Comparison of ENCODE assay signal across 8 mouse cellular contexts in the genomic region with DNA sequence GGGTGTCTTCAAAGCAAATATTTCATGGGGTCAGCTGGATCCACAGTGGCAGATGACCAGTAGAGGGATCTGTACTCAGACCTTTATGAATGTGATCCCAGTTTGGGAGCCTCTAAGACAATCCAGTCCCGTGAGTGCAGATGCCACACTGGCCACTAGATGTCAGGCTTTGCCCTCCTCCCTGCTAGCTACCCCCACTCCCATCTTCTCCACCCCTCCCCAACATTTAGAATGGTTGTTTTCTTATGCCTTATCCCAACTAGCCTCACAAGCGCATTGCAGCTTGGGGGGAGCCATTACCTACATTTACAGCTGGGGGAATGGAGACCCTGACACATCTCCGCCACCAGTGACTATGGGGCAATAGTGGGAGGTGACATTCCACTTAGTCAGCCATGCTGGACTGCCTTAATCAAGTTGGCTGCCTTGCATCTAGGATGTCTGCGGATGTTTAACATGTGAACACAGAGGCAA.
A peak's percentile ranks its signal among the peaks of the same experiment; 100 is the strongest.
DNase-seq lines count a peak whose midpoint lies in the region; ATAC-seq lines count a peak whose summit lies in the region.

No protein-coding gene starts in this region.

- no peak overlapping the region for H3K4me3 ChIP-seq in forebrain, embryonic 12.5 days (replicated peaks)

- no peaks in the 10 kb centered on the region for H3K27me3 ChIP-seq in forebrain, embryonic 12.5 days

- H3K36me3 ChIP-seq in forebrain, embryonic 12.5 days (replicated peaks), result no peaks in the 10 kb centered on the region

- DNase-seq in CD4-positive, CD25-positive, alpha-beta regulatory T cell, adult 2 months (ENCODE audit: low read depth, low spot score), result peak; percentile 22
- peak; percentile 65 for DNase-seq in adrenal gland, adult 2 months
- peak; percentile 54 to 69 for DNase-seq in heart, postnatal 36 days
- DNase-seq in layer of hippocampus, adult 18-20 months (ENCODE audit: low spot score in 2 of 2), result peak; percentile 28 to 71
- peak; percentile 75 for DNase-seq in lung, postnatal 10 days
- peak; percentile 66 for DNase-seq in right cerebral cortex, postnatal 4 days

- H3K27ac ChIP-seq in forebrain, embryonic 12.5 days, result no peak overlapping the region

- ATAC-seq in CD4-positive, CD25-positive, alpha-beta regulatory T cell, adult 4 months, result no peak
- ATAC-seq in forebrain, embryonic 12.5 days (ENCODE audit: low FRiP score), result peak; percentile 46; the same call in 1 of the 2 replicates

- no peaks in the 10 kb centered on the region for H3K9me3 ChIP-seq in forebrain, embryonic 12.5 days

- no peak overlapping the region for H3K9ac ChIP-seq in forebrain, embryonic 12.5 days

- 50% methylated on average over 4 of the region's 4 CpGs for WGBS in forebrain, embryonic 12.5 days

- intact Hi-C loops in heart, postnatal 36 days (cut with DNase I), result loop anchor here (1.0 to 5.0 kb wide), 4 partner anchors 53 to 211 kb away; no protein-coding TSS in a partner anchor

- H3K4me1 ChIP-seq in forebrain, embryonic 12.5 days, result no peaks in the 10 kb centered on the region

- H3K4me2 ChIP-seq in forebrain, embryonic 12.5 days, result no peak overlapping the region

Comparison
In these comparisons a context has a peak if more than half of its experiments do, and no peak if none do; other contexts are left out.
1. DNase-seq: peak in every context shown above with its lines; median percentile 75 in lung, postnatal 10 days; 66 in right cerebral cortex, postnatal 4 days; 65 in adrenal gland, adult 2 months; 62 in heart, postnatal 36 days; 50 in layer of hippocampus, adult 18-20 months; 22 in CD4-positive, CD25-positive, alpha-beta regulatory T cell, adult 2 months.